Mouse (Mus musculus): ENCODE data around the gene Pde9a.

- no peak for TF ChIP-seq CTCF (conservative IDR thresholded peaks at IDR 0.05; ENCODE audit: low read length)
- TF ChIP-seq NANOG (IDR thresholded peaks at IDR 0.05; ENCODE audit: borderline replicate concordance, low read length), result no peak
Measured at GRCm38 (mm10) chr17:31521948-31522347, 135.9 kb downstream of the Pde9a start.

Measured in E14TG2a.4 (cell line).